Mouse (Mus musculus): Measurements from ENCODE around the gene Arhgap15.

Arhgap15 gene

GRCm38 (mm10) chr2:44384541-44384940 lies 635.9 kb downstream of the Arhgap15 start:
- no peak for DNase-seq

- no peak for DNase-seq
These were observed 640.9 kb downstream of the Arhgap15 start for GRCm38 (mm10) chr2:44389556-44389955.

GRCm38 (mm10) chr2:44393789-44394188 lies 645.2 kb downstream of the Arhgap15 start:
- DNase-seq, result no peak

GRCm38 (mm10) chr2:44394956-44395501 lies 646.4 kb downstream of the Arhgap15 start:
- no peak for DNase-seq

GRCm38 (mm10) chr2:44395577-44395976 lies 647.0 kb downstream of the Arhgap15 start:
- DNase-seq, result no peak

- no peak for DNase-seq
These were observed 648.6 kb downstream of the Arhgap15 start for GRCm38 (mm10) chr2:44397209-44397608.

- no peak for DNase-seq
These were observed 649.2 kb downstream of the Arhgap15 start for GRCm38 (mm10) chr2:44397735-44398337.

GRCm38 (mm10) chr2:44399191-44399926 lies 650.7 kb downstream of the Arhgap15 start:
- DNase-seq, result no peak

GRCm38 (mm10) chr2:44401704-44402422 lies 653.2 kb downstream of the Arhgap15 start:
- DNase-seq, result no peak

- DNase-seq, result no peak
These were observed 663.0 kb downstream of the Arhgap15 start for GRCm38 (mm10) chr2:44411660-44412059.

- DNase-seq, result no peak
These were observed 667.7 kb downstream of the Arhgap15 start for GRCm38 (mm10) chr2:44416331-44416730.

GRCm38 (mm10) chr2:44419547-44420225 lies 671.1 kb downstream of the Arhgap15 start:
- no peak for DNase-seq

GRCm38 (mm10) chr2:44430521-44430920 lies 681.9 kb downstream of the Arhgap15 start:
- no peak for DNase-seq

GRCm38 (mm10) chr2:44436652-44437051 lies 688.0 kb downstream of the Arhgap15 start:
- no peak for DNase-seq

- DNase-seq, result no peak
These were observed 689.0 kb downstream of the Arhgap15 start for GRCm38 (mm10) chr2:44437496-44438057.

GRCm38 (mm10) chr2:44438070-44438469 lies 689.4 kb downstream of the Arhgap15 start:
- DNase-seq, result no peak

- DNase-seq, result no peak
These were observed 696.3 kb downstream of the Arhgap15 start for GRCm38 (mm10) chr2:44444938-44445337.
